Mouse (Mus musculus) E14TG2a.4 (cell line): ENCODE data around the gene Gdf9.

Experiments used
- CTCF ChIP-seq: conservative IDR thresholded peaks from 2 replicates; pipeline ENCODE4 v1.5.1; 2014; ENCODE audit warnings: low read length
- NANOG ChIP-seq: IDR thresholded peaks from 2 replicates; pipeline ENCODE4 v1.6.1; 2014; ENCODE audit warnings: borderline replicate concordance, low read length, mixed read lengths
- POU5F1 ChIP-seq: IDR thresholded peaks from 2 replicates; pipeline ENCODE4 v1.6.1; 2014; ENCODE audit warnings: low read length, borderline replicate concordance

DNA sequence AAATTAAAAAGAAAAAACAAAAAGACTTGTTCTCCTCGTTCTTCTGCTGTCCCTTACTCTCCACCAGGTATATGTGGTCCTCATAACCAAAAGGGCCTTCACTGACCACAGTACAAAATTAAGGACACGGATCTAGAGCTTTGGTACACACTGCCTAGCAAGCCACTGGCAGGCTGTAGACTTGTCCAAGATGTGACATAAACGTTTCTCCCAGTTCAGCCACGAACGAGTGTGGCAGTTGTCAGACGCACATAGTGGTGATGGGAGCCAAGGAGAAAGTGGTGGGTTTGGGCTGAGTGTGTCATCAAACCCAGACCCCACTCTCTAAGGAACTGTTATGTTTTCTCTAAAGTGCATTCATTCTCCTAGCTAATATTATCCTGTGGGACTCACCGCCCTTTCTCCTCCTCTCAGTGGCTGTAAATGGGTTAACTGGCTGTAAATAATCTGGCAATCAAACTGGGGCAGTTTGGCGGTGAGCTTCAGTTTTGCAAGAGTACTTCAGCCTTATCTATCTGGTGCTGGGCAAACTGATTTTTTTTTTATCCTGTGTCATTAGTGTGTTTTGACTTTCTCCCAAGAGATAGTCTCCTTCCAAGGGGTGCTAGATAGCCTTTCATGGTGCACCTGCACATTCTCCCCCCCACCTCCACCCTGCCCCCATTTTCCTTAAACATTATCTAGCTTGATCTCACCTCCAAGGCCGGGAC, 679 bp downstream of the Gdf9 start:
- TF ChIP-seq CTCF (no peak), NANOG (no peak), POU5F1 (no peak)
